Mouse (Mus musculus): ENCODE results near the gene Acpp. TPM values are rescaled to one million over a fixed set of nuclear protein-coding genes. Genes with fewer than 3 reads are reported as not detected.
A peak's percentile ranks its signal among the peaks of the same experiment; 100 is the strongest.
"Not testable (repeated sequence)": the region's sequence is repeated elsewhere in the genome, so short reads cannot be mapped to it uniquely, and the experiment has no call there.

Gene Acpp
- total RNA-seq (2022): 1 to 10 TPM in 3 of 4 experiments, under 1 TPM in 1; 0.54 to 5.2 (median 3.1) TPM

GRCm38 (mm10) chr9:104337183-104337931 is at the start of gene Acpp:
Acpp (minus strand) TSS chr9:104337748.
- DNase-seq: peak; percentile 17

GRCm38 (mm10) chr9:104382571-104383170 is 45.1 kb upstream of the Acpp start:
- no peak for DNase-seq

GRCm38 (mm10) chr9:104379532-104380162 is 42.1 kb upstream of the Acpp start:
- no peak for DNase-seq

DNA sequence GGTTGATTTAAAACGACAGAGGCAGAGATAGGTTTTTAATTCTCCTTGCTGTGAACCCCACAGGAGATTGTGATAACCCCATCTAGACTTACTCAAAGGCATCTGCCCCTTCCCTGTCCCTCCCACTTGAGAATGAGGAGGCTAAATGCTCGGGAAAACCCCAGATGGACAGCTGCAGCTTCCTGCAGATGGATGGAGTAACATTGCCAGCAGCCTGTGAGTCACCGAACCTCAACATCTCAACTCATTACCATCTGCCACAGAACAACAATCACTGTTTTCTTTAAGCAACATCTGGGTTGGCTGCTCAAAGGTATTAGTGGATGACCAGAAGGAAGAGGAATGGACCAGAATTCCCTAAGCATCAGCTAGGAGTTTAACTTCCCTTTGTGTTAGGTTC is 38.0 kb upstream of the Acpp start:
- no peak for DNase-seq

- peak; percentile 5 for DNase-seq
Observed at GRCm38 (mm10) chr9:104373253-104373652, 35.7 kb upstream of the Acpp start.

DNA sequence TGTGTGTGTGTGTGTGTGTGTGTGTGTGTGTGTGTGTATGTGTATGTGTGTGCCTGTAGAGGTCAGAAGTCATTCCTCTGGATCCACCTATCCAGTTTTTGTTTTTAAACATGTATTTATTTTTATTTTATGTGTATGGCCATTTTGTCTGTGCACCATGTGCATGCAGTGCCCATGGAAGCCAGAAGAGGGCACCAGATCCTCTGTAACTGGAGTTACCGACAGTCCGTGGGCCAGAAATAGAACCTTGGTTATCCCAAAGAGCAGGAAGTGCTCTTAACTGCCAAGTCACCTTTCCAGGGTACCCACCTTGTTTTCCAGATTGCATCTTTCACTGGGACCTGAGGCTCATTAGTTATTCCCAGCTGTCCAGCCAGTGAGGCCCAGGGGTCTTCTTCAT is 29.4 kb upstream of the Acpp start:
- no peak for DNase-seq

GRCm38 (mm10) chr9:104361951-104362350 is 24.4 kb upstream of the Acpp start:
- DNase-seq: not testable (repeated sequence)

DNA sequence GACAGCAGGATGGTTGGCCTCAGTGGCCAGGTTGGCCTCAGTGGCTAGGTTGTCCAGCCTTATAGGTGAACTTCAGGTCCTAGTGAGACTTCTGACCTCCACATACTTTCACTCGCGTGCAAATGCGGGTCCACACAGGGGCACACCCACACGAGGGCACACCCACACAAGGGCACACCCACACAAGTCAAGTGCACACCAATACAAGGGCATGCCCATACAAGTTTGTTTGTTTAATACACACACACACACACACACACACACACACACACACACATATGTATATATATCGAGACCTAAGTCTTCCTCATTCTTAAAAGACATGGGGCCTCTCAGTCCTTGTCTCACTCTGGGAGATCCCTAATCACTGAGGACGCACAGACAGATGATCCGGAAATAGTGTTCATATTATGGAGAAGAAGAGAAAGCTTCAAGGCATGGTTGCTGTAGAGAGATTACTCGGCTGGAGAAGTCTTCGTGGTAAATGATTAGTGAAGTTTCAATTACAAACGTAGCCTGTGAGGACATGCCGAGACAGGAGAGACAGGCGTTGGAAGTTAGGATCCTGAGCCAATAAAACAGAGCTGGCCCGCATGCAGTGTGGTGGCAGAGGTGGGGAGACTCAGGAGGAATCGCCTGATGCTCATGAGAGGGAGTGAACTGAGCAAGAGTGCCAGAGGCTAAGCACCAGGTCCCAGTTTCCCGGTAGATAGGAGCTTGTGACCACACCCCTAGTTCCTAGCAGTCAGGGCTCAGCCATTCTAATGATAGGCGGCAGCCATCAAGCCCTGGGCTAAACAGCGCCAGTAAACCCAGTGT is 23.7 kb upstream of the Acpp start:
- DNase-seq: no peak

- DNase-seq: no peak
Observed at GRCm38 (mm10) chr9:104360389-104360788, 22.8 kb upstream of the Acpp start.

GRCm38 (mm10) chr9:104355521-104356270 is 18.1 kb upstream of the Acpp start:
- DNase-seq: no peak

- no peak for DNase-seq
Observed at GRCm38 (mm10) chr9:104344136-104344535, 6.6 kb upstream of the Acpp start.

DNA sequence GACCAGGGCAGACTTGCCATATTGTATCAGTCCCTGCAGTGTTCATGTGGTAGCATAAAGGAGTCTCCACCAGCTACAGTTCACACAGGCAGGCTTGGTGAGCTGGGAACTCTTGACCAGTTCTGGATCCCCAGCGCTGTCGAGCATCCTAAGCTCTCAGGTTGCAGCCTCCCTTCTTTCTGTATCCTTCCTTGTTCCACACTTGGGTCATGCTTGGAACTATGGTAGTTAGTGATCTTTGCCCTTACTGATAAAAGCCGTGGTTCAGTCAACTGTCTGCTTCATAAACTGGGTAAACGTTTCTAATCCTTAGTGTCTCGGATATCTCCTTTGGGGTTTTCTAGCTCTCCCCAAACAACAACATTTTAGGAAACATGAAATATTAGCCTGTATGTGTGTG is 1.9 kb upstream of the Acpp start:
- DNase-seq: no peak

GRCm38 (mm10) chr9:104338489-104339427 is 1.2 kb upstream of the Acpp start:
- DNase-seq: no peak

- DNase-seq: no peak
Observed at GRCm38 (mm10) chr9:104331301-104331700, 6.2 kb downstream of the Acpp start.

DNA sequence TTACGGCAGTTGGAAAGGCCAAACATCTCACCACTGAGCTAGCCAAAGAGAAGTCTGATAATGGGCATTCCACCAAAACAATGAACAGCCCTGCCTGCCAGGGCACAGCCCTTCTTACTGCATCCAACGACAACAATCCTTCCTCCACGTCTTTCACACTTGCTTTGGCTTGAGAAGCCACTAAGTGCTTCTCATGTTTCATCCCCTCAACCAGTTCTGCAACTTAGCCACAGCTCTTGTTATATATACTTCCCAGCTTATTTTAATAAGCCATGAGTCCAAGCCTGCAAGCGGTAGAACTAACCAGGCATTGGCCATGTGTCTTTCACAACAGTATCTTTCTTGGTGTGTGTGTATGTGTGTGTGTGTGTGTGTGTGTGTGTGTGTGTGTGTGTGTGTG is 8.9 kb downstream of the Acpp start:
- no peak for DNase-seq

- no peak for DNase-seq
Observed at GRCm38 (mm10) chr9:104321519-104321918, 16.0 kb downstream of the Acpp start.

- no peak for DNase-seq
Observed at GRCm38 (mm10) chr9:104316351-104316750, 21.2 kb downstream of the Acpp start.

- DNase-seq: no peak
Observed at GRCm38 (mm10) chr9:104315499-104315898, 22.0 kb downstream of the Acpp start.

- DNase-seq: peak; percentile 19
Observed at GRCm38 (mm10) chr9:104306734-104307133, 30.8 kb downstream of the Acpp start.

- DNase-seq: no peak
Observed at GRCm38 (mm10) chr9:104305333-104306111, 32.0 kb downstream of the Acpp start.

All from adrenal gland, adult 8-10 months (tissue).